Mouse (Mus musculus) embryo, embryonic 10.5 days (tissue): ENCODE results near the gene Lypd1.

Source experiments
- DNase-seq: peaks from one replicate; pipeline ENCODE4 v3.0.0-alpha.2; 2015; ENCODE audit warnings: low spot score

The Lypd1 gene

GRCm38 (mm10) chr1:125912601-125913600, at the start of gene Lypd1:
Gene Lypd1, minus strand, starts transcription at chr1:125913101.
- peak; percentile 24 for DNase-seq

GRCm38 (mm10) chr1:125951026-125951425, 38.1 kb upstream of the Lypd1 start:
- DNase-seq = no peak

GRCm38 (mm10) chr1:125949076-125949475, 36.2 kb upstream of the Lypd1 start:
- no peak for DNase-seq

GRCm38 (mm10) chr1:125945136-125945535, 32.2 kb upstream of the Lypd1 start:
- no peak for DNase-seq

- DNase-seq = no peak
Observed at GRCm38 (mm10) chr1:125943305-125943704, 30.4 kb upstream of the Lypd1 start.

- DNase-seq = no peak
Observed at GRCm38 (mm10) chr1:125925486-125925885, 12.6 kb upstream of the Lypd1 start.

GRCm38 (mm10) chr1:125923062-125923461, 10.2 kb upstream of the Lypd1 start:
- no peak for DNase-seq

GRCm38 (mm10) chr1:125920696-125921095, 7.8 kb upstream of the Lypd1 start:
- DNase-seq = no peak

GRCm38 (mm10) chr1:125911901-125912445, 928 bp downstream of the Lypd1 start:
- DNase-seq = peak; percentile 45

GRCm38 (mm10) chr1:125911337-125911900, 1.5 kb downstream of the Lypd1 start:
- DNase-seq = peak; percentile 38

- DNase-seq = peak; percentile 33
Observed at GRCm38 (mm10) chr1:125910871-125911265, 2.0 kb downstream of the Lypd1 start.

- peak; percentile 74 for DNase-seq
Observed at GRCm38 (mm10) chr1:125910211-125910870, 2.6 kb downstream of the Lypd1 start.

- peak; percentile 6 for DNase-seq
Observed at GRCm38 (mm10) chr1:125893158-125893557, 19.7 kb downstream of the Lypd1 start.

- DNase-seq = peak; percentile 9
Observed at GRCm38 (mm10) chr1:125870056-125870455, 42.8 kb downstream of the Lypd1 start.

GRCm38 (mm10) chr1:125858631-125859030, 54.3 kb downstream of the Lypd1 start:
- DNase-seq = no peak

- peak; percentile 53 for DNase-seq
Observed at GRCm38 (mm10) chr1:125854646-125855045, 58.3 kb downstream of the Lypd1 start.

GRCm38 (mm10) chr1:125839746-125840392, 73.0 kb downstream of the Lypd1 start:
- DNase-seq = no peak

- DNase-seq = no peak
Observed at GRCm38 (mm10) chr1:125837507-125837906, 75.4 kb downstream of the Lypd1 start.

- no peak for DNase-seq
Observed at GRCm38 (mm10) chr1:125823611-125824010, 89.3 kb downstream of the Lypd1 start.

GRCm38 (mm10) chr1:125821101-125821500, 91.8 kb downstream of the Lypd1 start:
- DNase-seq = no peak
